Mouse (Mus musculus) liver, adult (tissue): ENCODE measurements at regions not wholly inside any gene's neighbourhood (a gene's known extent, or its start where the extent isn't known, plus 50 kb on each side); places are given as distances from the start of the nearest gene placed in this dataset.

Experiments used
- GATA4 ChIP-seq: IDR thresholded peaks from 2 replicates; pipeline ENCODE4 v1.6.1; 2014; ENCODE audit warnings: mild to moderate bottlenecking, low read length; ENCODE audit not compliant: insufficient replicate concordance

DNA sequence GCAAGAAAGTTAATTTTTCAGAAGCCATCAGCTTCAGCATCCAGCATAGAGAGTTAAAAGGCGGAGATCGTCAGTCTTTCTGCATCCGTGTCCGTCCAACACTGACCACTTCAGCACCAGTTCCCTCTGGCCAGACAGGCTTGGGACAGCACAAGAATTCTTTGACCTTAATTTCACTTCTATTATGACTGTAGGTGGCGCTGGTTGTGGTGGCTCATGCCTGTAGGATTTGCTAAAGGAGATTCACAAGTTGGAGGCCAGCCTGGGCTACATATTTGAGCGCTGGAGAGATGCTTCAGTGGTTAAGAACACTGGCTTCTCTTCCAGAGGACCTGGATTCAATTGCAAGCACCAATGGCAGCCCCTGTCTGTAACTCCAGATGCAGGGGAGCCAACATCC, 66.0 kb downstream of the Amer2 start:
- no peak for TF ChIP-seq GATA4

DNA sequence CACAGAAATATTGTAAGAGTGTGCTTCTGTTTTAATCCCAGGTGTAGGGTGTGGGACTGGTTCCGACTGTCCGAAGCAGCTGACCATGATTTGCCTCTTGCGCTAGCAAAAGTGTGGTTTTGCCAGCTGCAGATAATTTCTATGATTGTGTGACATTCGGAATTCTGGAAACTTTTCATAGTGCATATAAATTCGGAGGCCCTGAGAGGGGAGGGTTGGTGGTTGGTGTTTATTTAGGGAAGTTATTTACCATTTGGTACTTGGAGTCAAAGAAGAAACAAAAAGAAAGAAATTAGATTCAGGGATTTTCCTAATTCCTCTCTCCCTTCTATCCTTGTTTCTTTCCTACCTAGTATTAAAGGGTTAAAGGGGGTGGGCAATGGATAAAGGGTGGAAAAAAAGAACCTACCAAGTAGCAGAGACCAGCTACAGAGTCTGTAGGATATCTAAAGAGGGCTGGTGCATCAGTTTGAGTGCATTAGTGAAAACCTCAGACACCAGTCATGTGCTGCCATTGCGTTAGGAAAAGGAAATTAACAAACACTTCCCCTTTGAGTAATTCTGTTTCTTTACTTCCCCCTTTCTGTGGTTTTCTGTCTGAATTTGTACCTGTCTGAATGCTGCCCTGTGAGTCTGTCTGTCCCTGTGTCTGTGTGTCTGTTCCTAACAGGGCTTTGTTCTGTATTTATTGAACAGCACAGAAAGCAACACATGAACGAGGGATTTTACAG, 70.9 kb downstream of the Amer2 start:
- no peak for TF ChIP-seq GATA4

DNA sequence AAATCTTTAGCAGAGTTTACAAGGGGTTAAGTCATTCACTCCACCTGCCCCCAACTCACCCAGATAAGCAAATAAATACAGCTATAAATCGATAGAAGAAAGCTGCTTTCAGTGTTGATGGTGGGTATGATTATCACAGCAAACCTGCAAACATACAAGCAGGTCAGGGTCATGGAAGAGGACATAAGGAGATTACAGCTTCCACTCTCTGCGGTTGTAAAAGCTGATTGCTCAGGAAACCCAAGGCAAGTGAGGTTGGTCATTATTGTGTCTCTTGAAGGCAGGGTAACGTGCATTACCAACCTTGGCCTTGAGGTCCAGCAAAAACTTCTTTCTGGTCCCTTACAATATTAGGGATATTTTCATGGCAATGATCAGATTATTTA, 71.5 kb downstream of the Amer2 start:
- TF ChIP-seq GATA4, result no peak

DNA sequence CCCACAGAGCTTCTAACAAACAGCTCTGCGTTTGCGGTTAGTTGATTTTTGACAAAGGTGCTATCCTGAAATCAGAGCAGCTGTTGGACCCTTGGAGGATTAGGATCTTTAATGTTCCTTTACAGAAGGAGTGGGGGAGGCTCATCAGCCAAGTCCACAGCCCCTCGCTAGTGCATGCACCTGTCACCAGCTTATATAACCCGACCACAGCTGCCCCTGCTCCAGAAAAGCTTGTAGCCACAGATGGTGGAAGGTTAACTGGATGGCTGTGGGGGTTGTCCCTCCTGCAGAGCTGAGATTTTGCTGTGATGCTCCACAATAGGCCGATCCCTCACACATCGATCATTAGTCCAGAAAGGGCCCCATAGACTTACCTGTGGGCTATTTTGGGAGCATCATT, 73.0 kb downstream of the Amer2 start:
- no peak for TF ChIP-seq GATA4

DNA sequence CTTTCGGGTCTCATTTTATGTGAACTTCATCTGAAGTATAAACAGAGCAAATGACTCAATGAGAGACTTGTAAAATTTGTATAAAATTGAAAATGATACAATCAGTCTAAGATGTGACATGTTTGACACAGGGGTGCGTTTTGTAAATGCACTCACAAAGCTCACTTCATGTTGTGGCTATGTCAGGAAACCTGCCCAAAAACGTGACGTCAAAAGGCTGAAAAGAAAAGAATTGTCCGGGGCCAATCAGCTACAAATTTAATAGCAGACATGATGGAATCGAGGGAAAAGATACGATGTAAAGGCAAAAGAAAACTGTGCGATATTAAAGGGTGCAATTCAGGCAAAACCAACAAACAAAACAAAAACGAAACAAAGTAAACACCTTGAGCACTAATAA, 78.2 kb downstream of the Amer2 start:
- TF ChIP-seq GATA4, result no peak

DNA sequence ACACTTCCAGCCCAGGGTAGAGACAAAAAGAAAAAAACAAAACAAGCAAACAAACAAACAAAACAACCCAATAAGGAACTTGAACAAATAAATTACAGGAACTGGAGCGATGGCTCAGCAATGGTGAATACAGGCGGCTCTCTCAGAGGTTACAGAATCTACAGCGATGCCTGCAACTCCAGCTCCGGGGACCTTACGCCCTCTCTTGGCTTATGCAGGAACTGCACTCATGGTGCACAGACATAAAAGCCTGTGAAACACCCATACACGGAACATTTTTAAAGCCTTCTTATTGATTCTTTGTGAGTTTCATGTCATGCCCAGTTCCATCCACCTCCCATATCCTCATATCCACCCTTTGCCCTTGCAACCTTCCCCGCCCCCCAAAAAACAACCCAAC, 78.6 kb downstream of the Amer2 start:
- TF ChIP-seq GATA4, result no peak

DNA sequence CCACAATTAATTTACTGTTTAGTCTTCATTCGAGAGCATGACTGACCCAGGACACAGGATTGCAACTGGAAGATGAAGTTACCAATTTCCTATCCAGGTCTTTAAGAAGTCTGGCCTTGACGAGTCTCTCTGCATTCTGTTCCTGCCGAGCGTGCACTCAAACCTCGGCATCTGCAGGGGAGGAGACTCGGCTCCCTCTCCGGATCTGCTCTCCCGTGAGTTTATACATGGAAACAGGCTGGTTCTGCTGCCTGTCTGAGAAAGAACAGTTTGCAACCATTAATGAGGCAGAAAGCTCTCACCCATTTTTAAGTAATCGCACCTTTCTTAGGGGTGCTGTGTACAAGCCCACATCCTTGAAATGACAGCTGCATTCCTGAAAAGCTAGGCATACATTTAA, 83.7 kb downstream of the Amer2 start:
- no peak for TF ChIP-seq GATA4

DNA sequence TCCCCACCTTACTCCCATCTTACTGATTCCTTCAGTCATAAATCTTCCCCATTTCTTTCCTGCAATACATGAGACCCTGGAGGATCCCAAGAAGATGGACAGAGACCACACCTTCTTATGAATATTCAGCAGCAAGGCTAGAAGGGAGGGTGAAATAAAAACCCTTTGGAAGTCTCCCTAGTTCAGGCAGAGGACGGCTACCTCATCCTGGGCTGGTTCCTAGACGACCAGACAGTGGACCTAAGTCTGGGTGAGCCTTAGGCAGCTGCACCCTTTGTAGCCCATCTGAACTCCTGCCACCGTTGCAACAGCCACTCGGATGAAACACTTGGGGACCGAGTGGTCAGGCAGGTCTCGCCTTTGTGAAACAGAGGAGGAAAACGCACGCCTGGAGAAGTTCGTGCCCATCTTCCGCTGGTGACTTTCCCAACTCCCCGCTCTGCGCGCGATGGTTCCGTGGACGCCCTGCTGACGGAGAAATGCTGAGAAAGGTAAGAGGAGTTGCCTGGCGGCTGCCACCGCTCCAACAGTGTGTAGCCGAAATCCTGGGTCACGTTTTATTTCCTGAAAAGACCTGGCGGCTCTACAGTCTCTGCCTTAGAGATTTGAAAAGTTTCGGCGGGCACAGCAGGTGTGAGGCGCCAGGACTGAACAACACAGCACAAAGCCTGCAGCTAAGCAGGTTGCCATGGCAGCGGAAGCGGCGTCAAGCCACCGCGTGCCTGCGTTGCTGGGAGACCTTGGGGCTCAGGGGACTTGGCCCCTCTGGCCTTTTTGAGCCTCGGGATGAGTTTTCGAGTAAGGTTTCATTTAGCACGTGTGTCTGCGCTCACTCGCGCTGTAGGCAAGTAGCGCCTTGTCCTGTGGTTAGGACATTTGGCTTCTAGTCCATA, 112.2 kb downstream of the Amer2 start:
- TF ChIP-seq GATA4, result no peak

DNA sequence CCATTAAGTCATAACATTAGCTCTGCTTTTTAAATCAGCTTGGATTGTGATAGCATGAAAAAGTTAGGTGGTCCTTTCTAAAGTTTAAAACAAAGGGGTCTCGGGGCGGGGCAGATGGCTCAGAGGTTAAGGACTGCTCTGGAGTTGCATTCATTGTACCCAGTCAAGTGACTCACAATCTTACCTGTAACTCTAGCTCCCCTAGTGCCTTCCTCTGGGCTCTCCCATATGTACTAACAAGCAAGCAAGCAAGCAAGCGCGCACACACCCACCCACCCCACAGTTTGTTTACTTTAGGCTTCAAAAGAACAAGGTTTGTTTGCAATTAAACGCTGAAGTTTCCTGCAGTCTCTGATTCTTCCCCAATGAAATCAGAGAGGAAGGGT, 112.8 kb downstream of the Amer2 start:
- no peak for TF ChIP-seq GATA4

DNA sequence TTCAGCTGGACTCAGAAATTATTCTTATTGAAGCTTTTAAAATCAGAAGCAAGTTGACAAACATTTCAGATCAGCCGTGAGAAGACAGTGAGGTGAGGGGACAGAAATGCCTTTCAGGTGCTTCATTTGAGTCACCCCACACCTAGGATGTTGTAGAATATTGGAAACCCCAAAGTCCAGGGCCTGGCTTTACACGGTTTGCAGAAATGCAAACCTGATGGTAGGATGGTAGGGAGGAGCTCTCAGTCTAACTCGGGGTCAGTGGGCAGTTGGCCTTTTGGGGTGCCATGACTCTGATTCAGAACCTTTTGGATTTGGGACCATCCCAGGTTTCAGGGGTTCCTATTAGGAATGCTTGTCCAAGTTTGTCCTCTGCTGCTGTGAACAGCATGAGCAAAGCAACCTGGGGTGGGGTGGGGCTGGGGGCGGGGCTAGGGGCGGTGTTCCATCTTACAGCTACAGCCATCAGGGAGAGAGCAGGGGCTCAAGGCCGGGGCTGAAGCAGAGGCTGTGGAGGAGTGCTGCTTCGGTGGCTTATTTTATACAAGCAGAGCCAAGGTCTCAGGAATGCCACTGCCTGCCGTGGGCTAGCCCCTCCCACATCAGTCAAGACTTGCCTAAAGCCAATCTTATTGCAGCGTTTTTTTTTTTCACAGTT, 113.3 kb downstream of the Amer2 start:
- TF ChIP-seq GATA4, result no peak

DNA sequence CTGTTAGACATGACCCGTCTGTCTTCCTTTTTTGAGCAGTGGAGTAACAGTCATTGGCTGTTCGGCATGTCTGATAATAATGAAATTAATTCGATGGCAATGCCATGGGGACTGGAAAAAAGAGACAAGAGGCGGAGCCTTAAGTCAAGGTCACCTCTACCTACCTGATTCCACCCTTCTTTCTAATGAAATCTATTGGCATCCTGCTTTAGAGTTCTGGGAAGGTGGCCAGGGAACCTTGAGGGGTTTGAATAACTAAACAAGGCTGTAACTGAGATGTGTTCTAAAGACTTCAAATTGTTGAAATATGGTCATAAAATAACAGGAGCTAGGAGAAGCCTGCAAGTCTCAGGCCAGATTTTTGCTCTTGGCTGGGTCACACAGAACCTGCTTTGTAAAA, 116.1 kb downstream of the Amer2 start:
- TF ChIP-seq GATA4, result no peak

DNA sequence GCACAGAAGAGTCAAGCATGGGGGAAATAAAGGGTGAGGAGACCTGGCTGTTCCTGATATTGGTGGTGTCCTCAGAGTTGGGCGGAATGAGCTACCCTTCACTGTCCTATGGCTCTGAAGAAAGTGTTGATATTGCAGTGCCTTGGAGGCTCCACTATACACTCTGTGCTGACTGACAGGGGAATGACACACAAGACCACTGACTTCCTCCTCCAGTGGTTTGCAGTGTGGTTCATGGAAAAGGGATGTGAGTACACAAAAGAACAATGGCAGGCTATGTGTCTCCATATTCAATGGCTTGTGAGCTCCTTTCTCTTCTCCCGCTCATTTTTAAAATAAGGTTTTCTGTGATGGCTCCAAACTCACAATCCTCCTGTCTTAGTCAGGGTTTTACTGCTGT, 117.8 kb downstream of the Amer2 start:
- TF ChIP-seq GATA4, result no peak

DNA sequence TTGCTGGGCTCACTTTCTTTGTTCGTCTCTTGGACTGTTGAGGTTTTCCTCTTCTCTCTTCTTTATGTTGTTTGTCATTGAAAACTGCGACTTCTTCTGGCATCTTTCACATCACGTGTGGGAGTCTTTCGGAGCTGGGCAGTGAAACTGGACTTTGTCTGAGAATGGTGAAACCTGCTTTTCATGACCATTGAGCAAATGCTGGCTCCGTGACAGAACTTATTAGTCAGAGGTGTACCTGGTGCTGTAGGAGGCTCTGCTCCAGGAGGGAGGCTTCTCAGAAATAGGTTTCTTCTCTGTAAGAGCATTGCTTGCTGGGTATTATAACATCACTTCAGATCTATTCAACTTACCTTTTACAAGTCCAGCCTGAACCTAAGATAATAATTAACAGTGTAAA, 122.4 kb downstream of the Amer2 start:
- no peak for TF ChIP-seq GATA4

DNA sequence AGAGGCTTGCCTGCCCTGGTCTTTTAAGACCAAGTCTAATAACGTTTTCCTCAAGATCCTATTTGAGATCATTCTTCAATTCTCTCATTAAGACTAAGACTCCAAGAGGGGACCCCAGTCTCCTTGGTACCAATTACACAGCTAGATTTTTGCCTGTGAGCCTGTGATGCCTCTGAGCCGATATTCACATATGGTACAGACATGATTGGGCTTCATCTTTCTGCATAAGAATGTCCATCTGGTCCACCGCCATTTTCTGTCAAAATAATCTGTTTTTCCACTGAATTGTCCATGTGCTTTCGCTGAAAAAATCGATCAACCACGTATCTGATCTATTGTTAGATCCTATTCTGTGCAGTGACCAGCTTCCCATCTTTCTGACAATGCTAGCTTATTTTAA, 129.5 kb downstream of the Amer2 start:
- no peak for TF ChIP-seq GATA4

DNA sequence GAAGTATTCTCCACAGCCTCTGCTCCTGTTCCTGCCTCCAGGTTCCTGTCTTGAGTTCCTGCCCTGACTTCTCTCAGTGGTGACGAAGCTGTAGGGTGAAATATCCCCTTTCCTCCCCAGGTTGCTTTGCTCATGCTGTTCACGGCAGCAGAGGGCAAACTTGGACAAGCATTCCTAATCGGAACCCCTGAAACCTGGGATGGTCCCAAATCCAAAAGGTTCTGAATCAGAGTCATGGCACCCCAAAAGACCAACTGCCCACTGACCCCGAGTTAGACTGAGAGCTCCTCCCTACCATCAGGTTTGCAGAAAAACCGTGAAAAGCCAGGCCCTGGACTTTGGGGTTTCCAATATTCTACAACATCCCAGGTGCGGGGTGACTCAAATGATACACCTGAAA, 128.7 kb upstream of the Spata13 start:
- no peak for TF ChIP-seq GATA4

DNA sequence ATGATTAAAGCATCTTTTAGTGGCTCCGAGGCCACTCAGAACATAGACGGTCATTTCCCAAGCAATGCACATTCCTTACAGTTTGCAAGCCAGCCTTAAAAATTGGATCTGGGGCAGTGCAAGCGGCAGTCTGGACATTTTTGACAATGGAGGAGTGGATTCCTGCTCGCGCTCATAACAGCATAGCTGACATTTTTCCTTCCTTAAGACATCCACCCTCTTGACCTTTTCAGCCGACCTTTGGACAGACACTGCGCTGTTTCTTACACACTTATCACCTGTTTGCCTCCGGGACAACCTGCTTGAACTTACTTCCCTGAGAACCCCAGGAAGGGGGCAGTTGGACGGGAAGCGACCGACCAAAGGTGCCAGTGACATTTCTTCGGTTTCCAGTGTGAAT, 127.5 kb upstream of the Spata13 start:
- TF ChIP-seq GATA4, result no peak
